Mouse (Mus musculus): ENCODE measurements around the gene Mrpl38. TPM values are rescaled to one million over a fixed set of nuclear protein-coding genes. Genes with fewer than 3 reads are reported as not detected.

Mrpl38 gene
- polyA plus RNA-seq, 1 experiment from 2014 or later: 110 TPM

DNA sequence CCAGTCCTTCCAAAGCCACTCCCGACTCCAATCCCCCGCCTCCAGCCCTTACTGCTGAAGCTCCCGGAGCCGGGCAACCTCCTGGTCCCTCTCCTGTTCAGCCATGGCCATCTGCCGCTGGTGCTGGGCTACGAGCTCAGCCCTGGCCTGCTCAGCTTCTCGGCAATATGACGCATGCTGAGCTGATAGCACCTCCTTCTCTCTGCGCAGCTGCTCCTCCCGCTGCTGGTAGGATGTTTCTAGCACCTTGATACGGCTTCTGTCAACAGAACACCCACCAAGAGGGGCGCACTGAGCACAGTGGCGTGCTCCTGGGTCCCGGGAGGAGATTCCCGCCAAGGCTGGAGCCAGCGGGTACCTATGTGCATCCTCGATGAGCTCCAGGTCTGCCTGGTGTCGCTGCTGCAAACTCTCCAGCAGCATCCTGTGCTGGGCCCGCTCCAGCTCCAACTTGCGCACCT lies 10.1 kb upstream of the Mrpl38 start:
- Histone ChIP-seq H3K9me3 (ENCODE audit: control insufficient read depth, low read length) (no peaks in the 10 kb centered on the region), H3K36me3 (ENCODE audit: control insufficient read depth, insufficient read depth, low read length) (peaks cover 28% of the 10 kb centered on the region), H3K4me2 (ENCODE audit: low read depth, low read length) (no peak overlapping the region), H3K27me3 (replicated peaks; ENCODE audit: control insufficient read depth, insufficient read depth, low read length) (no peaks in the 10 kb centered on the region), H3K9ac (ENCODE audit: low read depth, low read length) (no peak overlapping the region), H3K4me1 (ENCODE audit: control insufficient read depth, insufficient read depth, low read length) (no peaks in the 10 kb centered on the region), H3K27ac (ENCODE audit: low read length) (no peak overlapping the region), H3K4me3 (ENCODE audit: low read length) (no peak overlapping the region)
- ATAC-seq: no peak
- 60% methylated on average over 20 of the region's 20 CpGs for WGBS

DNA sequence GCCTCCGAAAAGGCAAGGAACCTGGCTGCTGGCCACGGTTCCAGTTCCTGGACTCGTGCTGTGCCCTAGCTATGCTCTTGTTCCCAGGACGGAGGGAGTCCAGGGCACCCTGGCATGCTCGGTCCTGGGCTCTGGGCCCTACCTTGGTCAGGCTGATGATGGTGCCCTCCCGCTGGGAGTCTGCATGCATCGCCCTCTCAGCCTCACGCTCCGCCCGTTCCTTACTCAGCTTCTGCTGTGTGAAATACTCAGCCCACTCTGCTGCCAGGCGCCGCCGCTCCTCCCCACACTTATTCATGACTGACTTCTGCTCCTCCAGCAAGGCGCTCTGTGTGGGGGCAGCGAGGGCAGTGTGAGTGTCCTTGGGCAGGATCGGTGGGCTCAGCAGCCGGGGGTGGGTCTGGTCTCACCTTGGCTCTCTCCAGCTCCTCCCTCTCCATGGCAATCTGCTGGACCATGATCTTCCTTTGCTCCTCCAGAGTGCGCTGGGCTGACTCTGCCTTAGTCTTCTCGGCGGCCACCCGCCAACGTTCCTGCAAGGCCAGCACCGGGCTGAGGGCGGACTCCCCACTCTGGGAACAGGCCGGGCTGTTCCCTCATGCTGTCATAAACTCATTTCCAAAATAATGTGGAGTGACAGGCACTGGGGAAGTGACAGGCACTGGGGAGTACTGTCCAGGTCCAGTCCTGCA lies 7.8 kb upstream of the Mrpl38 start:
- Histone ChIP-seq H3K9ac (ENCODE audit: low read depth, low read length) (no peak overlapping the region), H3K9me3 (ENCODE audit: control insufficient read depth, low read length) (no peaks in the 10 kb centered on the region), H3K4me2 (ENCODE audit: low read depth, low read length) (no peak overlapping the region), H3K36me3 (ENCODE audit: control insufficient read depth, insufficient read depth, low read length) (peaks cover 16% of the 10 kb centered on the region), H3K4me1 (ENCODE audit: control insufficient read depth, insufficient read depth, low read length) (no peaks in the 10 kb centered on the region), H3K4me3 (ENCODE audit: low read length) (no peak overlapping the region), H3K27ac (ENCODE audit: low read length) (no peak overlapping the region), H3K27me3 (replicated peaks; ENCODE audit: control insufficient read depth, insufficient read depth, low read length) (no peaks in the 10 kb centered on the region)
- ATAC-seq: no peak
- 79% methylated on average over 25 of the region's 25 CpGs for WGBS

DNA sequence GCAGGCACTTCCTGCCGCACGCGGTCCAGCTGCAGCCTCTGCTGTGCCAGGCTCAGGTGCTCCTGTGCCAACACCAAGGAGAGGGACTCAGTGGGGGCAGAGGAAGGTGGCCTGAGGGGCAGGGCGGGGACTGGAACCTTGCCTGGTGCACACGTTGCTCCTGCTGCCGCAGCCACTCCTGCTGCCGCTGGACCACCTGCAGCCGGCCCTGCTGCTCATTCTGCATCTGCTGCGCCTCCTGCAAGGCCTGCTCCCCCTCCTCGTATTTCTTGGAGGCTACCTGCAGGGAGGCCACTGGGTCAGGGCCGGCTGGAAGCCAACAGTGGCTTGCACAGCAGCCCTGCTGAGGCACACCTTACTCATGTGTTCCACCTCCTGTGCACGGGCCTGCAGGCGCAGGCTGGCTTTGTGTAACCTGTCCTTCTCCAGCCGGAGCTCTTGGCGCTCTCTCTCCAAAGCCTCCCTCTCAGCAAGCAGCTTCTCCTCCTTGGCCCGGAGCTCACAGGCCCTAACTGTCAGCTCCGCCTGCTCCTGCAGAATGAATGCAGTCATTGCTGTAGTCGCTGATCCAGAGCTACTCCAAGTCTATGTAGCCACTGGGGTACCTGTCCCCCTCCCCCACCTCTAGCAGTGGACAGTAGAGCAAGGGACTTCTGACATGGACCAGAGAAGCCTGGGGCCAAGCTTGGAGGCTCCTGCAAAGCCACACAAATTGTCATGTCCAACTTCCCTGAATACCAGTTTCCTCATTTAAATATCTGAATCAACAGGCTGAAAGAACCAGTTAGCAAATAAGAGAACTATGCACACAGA lies 7.0 kb upstream of the Mrpl38 start:
- Histone ChIP-seq H3K27me3 (replicated peaks; ENCODE audit: control insufficient read depth, insufficient read depth, low read length) (no peaks in the 10 kb centered on the region), H3K4me3 (ENCODE audit: low read length) (no peak overlapping the region), H3K4me2 (ENCODE audit: low read depth, low read length) (no peak overlapping the region), H3K27ac (ENCODE audit: low read length) (no peak overlapping the region), H3K9me3 (ENCODE audit: control insufficient read depth, low read length) (no peaks in the 10 kb centered on the region), H3K36me3 (ENCODE audit: control insufficient read depth, insufficient read depth, low read length) (peaks cover 11% of the 10 kb centered on the region), H3K9ac (ENCODE audit: low read depth, low read length) (no peak overlapping the region), H3K4me1 (ENCODE audit: control insufficient read depth, insufficient read depth, low read length) (no peaks in the 10 kb centered on the region)
- no peak for ATAC-seq
- 72% methylated on average over 18 of the region's 18 CpGs for WGBS

DNA sequence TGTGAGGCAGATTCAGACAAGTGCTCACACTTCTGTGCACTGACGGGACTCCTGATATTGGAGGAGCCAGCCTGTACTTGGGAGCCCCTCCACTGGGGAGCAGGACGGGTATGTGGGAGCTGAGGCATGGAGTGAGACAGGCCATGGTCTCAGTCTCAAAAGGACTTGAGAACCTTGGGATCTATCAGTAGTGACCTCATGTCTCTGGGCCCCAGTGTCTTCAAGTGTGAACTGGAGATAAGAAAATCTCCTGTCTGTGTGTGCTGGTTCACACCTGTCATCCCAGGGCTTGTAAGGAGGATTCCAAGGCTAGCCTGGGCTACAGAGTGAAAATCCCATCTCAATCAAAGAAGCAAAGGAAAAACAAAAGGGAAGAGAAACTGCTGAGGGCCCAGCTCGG lies 4.8 kb upstream of the Mrpl38 start:
- H3K27me3 ChIP-seq (replicated peaks; ENCODE audit: control insufficient read depth, insufficient read depth, low read length): no peaks in the 10 kb centered on the region
- H3K4me3 ChIP-seq (ENCODE audit: low read length): no peak overlapping the region
- no peak for ATAC-seq
- H3K4me2 ChIP-seq (ENCODE audit: low read depth, low read length): no peak overlapping the region
- H3K9me3 ChIP-seq (ENCODE audit: control insufficient read depth, low read length): no peaks in the 10 kb centered on the region
- 80% methylated on average over 3 of the region's 3 CpGs for WGBS
- no peak overlapping the region for H3K9ac ChIP-seq (ENCODE audit: low read depth, low read length)
- peaks cover 7% of the 10 kb centered on the region; the same call in 1 of the 2 replicates for H3K4me1 ChIP-seq (ENCODE audit: control insufficient read depth, insufficient read depth, low read length)
- peaks cover 6% of the 10 kb centered on the region; the same call in 1 of the 2 replicates for H3K36me3 ChIP-seq (ENCODE audit: control insufficient read depth, insufficient read depth, low read length)
- no peak overlapping the region for H3K27ac ChIP-seq (ENCODE audit: low read length)

DNA sequence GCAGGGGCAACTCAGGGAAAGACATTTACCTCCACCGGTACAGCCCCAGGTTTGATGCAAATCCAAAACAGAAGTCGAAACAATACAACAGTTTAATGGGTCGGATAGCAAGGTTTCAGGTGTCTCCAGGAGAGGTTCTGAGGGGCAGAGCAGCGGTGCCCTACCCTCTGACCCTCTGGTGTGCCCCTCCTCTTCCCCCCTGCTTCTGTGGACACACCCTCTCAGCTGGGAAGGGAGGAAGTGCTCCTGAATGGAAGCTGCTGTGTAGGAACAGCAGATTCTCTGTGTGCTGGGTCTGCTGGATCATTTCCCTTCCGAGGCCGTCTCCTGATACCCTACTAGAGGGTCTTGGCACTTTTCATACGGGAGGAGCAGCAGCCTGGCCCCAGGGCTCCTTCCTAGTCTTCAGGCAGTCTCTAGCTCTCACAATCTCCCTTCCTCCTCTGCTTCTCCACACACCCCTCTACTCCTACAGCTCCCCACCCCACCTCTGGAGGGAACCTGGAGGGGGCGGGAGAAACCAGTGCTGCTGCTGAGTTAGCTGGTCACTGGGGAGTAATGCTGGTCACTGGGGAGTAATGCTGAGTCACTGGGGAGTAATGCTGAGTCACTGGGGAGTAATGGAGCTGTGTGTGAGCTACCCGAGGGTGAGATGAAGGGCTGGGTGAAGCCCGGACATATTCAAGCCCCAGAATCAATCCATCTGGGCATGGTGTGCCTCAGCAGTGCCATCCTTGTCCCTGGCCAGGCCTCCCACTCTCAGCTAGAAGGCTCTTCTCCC lies 3.7 kb upstream of the Mrpl38 start:
- Histone ChIP-seq H3K4me3 (ENCODE audit: low read length) (no peak overlapping the region), H3K36me3 (ENCODE audit: control insufficient read depth, insufficient read depth, low read length) (no peaks in the 10 kb centered on the region), H3K27me3 (replicated peaks; ENCODE audit: control insufficient read depth, insufficient read depth, low read length) (no peaks in the 10 kb centered on the region), H3K4me1 (ENCODE audit: control insufficient read depth, insufficient read depth, low read length) (peaks cover 13% of the 10 kb centered on the region), H3K4me2 (ENCODE audit: low read depth, low read length) (no peak overlapping the region), H3K9ac (ENCODE audit: low read depth, low read length) (no peak overlapping the region), H3K27ac (ENCODE audit: low read length) (no peak overlapping the region), H3K9me3 (ENCODE audit: control insufficient read depth, low read length) (no peaks in the 10 kb centered on the region)
- 70% methylated on average over 10 of the region's 10 CpGs for WGBS
- ATAC-seq: no peak

DNA sequence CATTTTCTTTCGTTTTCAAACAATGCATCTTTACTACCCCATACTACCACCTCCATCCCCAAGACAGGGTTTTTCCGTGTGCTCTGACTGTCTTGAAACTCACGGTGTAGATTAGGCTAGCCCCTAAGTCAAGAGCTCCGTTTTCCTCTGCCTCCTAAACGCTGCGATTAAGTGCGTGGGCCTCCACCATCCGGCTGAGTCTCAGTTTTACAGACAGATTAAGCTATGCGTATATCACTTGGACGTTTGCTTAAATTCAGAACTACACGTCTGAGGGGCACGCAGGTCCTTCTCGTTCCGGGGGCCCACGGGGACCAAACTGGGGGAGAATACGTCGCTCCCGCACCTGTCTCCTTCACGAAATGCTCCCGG lies 586 bp downstream of the Mrpl38 start:
- Histone ChIP-seq H3K9me3 (ENCODE audit: control insufficient read depth, low read length) (no peaks in the 10 kb centered on the region), H3K36me3 (ENCODE audit: control insufficient read depth, insufficient read depth, low read length) (0 out of 2 replicates have a peak, but pooled peaks cover 5% of the 10 kb centered on the region), H3K9ac (ENCODE audit: low read depth, low read length) (peak overlapping the region; percentile 83), H3K4me2 (ENCODE audit: low read depth, low read length) (peak overlapping the region; percentile 68), H3K4me3 (ENCODE audit: low read length) (peak overlapping the region; percentile 88), H3K27ac (ENCODE audit: low read length) (peak overlapping the region; percentile 57), H3K4me1 (ENCODE audit: control insufficient read depth, insufficient read depth, low read length) (peaks cover 13% of the 10 kb centered on the region), H3K27me3 (replicated peaks; ENCODE audit: control insufficient read depth, insufficient read depth, low read length) (no peaks in the 10 kb centered on the region)
- WGBS: 1% methylated on average over 20 of the region's 20 CpGs
- ATAC-seq: no peak

DNA sequence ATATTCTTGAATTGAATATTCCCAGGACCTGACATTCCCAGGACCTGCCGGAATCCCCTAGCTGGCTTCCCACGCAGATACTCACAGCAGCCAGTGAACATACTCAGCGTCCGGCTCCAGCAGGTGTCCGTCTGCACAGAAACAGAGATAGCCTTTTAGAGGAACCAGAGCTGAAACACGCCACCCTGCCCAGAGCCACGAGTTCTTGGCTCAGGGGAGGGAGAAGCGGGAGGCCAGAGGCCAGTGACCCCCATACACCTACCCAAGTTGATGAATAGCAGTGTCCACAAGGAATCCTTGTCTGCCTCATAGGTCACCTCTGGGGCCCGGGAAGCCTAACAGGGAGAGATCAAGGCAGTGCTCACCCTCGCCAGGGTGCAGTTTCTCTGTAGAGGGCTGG lies 4.5 kb downstream of the Mrpl38 start:
- Histone ChIP-seq H3K4me3 (ENCODE audit: low read length) (no peak overlapping the region), H3K9ac (ENCODE audit: low read depth, low read length) (no peak overlapping the region), H3K27me3 (replicated peaks; ENCODE audit: control insufficient read depth, insufficient read depth, low read length) (no peaks in the 10 kb centered on the region), H3K4me1 (ENCODE audit: control insufficient read depth, insufficient read depth, low read length) (peaks cover 29% of the 10 kb centered on the region), H3K9me3 (ENCODE audit: control insufficient read depth, low read length) (no peaks in the 10 kb centered on the region), H3K27ac (ENCODE audit: low read length) (no peak overlapping the region), H3K4me2 (ENCODE audit: low read depth, low read length) (no peak overlapping the region), H3K36me3 (ENCODE audit: control insufficient read depth, insufficient read depth, low read length) (0 out of 2 replicates have a peak, but pooled peaks cover 5% of the 10 kb centered on the region)
- no peak for ATAC-seq
- 85% methylated on average over 10 of the region's 10 CpGs for WGBS

DNA sequence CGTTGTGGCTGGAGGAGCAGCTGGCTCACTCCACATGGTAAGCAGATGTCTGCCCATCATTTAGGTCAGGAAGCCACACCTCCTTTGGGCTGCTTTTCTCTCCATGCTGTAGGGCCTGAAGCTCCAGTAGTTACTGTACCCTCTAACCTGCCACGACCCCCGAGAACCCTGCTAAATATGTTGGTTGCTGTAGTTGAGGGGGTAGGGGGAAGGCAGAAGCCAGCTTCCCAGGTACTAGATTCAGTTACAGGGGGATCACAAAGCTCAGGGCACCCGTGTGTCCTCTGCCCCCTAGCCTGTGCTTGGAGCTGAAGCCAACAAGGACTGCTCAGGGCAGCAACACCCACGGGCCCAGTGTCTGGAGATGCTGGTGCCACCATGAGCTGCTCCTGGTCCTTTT lies 5.2 kb downstream of the Mrpl38 start:
- no peaks in the 10 kb centered on the region for H3K27me3 ChIP-seq (replicated peaks; ENCODE audit: control insufficient read depth, insufficient read depth, low read length)
- H3K4me1 ChIP-seq (ENCODE audit: control insufficient read depth, insufficient read depth, low read length): peaks cover 28% of the 10 kb centered on the region
- H3K27ac ChIP-seq (ENCODE audit: low read length): no peak overlapping the region
- 0 out of 2 replicates have a peak, but pooled peaks cover 5% of the 10 kb centered on the region for H3K36me3 ChIP-seq (ENCODE audit: control insufficient read depth, insufficient read depth, low read length)
- 75% methylated on average over 5 of the region's 5 CpGs for WGBS
- no peak for ATAC-seq
- H3K9ac ChIP-seq (ENCODE audit: low read depth, low read length): no peak overlapping the region
- no peak overlapping the region for H3K4me2 ChIP-seq (ENCODE audit: low read depth, low read length)
- H3K9me3 ChIP-seq (ENCODE audit: control insufficient read depth, low read length): no peaks in the 10 kb centered on the region
- H3K4me3 ChIP-seq (ENCODE audit: low read length): no peak overlapping the region
